Mouse (Mus musculus): ENCODE measurements around the gene Sirt4.
"Not testable (repeated sequence)": the region's sequence is repeated elsewhere in the genome, so short reads cannot be mapped to it uniquely, and the experiment has no call there.

Sirt4 gene

DNA sequence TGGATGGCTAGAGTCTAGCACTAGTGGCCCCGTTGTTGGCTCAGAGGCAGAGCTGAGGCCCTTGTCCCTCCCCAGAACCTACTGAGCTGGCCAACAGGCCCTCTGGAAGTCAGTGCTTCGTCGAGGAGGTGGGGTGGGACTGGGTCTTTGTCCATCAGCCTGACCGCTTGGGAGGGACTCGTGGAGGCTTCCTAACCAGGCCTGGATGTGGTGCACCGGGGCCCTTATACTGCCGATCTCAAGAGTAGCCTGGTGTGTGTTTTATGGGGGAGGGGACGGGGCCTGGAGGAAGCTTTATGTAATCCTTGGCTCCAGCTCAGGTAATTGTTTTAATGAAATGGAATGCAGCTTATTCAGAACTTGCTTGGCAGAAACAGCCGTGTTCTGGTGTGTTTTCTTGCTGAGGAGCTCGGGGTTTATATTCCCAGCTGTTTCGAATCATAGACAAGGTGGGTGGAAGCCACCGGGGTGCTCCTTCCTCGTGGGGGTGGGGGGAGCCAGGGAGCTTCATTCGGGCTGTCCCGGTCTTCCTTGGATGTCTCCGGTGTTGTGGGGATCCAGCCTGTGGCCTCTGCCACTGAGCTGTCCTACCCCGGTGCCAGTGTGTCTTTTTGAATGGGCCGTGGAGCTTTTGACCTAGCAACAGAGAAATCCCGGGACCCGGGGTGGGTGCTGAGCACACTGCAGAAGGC lies 30.5 kb upstream of the Sirt4 start:
- DNase-seq (ENCODE audit: low spot score) = no peak

DNA sequence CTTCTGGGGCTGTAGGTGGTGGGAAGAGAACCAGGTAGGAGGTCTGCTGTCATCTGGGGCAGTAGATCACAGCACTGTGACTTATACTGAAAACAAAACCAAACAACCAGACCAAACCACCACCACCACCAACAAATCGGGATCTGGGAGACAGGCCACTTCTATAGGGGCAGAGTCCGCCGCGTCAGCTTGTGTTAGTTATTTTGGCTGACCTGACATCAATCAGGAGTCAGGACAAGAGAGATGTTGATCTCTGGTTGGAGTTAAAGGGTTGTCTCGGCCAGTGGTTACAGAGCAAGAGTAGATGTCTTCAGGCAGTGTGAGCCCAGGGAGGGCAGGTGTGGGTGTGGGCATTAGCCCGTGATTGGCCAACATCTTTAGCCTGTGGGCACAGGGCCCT lies 29.8 kb upstream of the Sirt4 start:
- DNase-seq (ENCODE audit: low spot score) = no peak

DNA sequence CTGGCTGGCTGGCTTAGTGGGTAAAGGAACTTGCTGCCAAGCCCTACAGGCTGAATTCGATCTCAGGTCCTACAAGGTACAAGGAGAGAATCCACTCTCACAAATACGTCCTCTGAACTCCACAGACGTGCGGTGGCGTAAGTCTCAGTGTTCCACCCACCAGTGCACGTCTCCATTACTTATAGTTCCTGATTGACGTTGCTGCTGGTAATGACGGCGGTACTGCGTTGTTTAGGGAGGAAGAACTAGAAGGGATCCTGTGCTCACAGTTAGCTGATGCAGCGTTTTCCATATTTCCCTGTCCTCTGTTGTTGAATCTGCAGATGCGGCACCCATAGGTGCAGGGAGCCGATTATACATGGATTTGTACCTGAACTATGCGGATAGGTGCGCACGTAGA lies 29.2 kb upstream of the Sirt4 start:
- no peak for DNase-seq (ENCODE audit: low spot score)

DNA sequence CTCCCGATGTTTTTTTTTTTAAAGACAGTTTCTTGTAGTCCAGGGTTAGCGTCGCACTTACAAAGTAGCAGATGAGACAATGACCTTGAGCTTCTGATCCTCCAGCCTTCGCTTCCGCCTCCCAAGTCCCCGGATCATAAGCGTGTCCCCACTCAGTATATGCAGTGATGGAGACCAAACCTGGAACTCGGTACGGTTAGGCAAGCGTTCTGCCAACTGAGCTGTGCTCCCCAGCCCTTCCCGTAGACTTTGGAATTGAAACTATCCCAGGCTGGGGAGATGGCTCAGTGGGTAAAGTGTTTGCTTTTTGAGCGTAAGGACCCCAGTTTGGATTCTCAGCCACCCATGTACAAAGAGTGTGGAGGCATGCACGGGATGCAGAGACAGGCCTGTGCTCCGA lies 28.7 kb upstream of the Sirt4 start:
- no peak for DNase-seq (ENCODE audit: low spot score)

DNA sequence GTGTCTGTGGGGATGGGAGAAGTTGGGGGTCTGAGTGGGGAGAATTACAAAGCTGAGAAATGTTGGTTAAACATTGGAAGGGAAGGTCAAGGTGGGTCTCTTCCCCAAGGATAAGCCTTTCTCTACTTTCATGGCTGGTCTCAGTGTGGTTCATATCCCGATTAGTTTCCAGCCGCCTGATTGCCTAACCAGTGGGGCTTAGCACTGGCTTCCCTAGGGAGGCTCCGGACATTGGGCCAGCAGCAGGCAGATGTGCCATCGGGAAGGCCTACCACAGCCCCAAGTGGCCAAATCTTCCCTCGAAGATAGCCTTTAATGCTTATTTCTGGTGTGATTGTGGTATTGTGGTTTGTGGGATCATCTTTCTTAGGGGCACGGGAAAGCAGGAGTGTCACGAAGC lies 27.9 kb upstream of the Sirt4 start:
- no peak for DNase-seq (ENCODE audit: low spot score)

DNA sequence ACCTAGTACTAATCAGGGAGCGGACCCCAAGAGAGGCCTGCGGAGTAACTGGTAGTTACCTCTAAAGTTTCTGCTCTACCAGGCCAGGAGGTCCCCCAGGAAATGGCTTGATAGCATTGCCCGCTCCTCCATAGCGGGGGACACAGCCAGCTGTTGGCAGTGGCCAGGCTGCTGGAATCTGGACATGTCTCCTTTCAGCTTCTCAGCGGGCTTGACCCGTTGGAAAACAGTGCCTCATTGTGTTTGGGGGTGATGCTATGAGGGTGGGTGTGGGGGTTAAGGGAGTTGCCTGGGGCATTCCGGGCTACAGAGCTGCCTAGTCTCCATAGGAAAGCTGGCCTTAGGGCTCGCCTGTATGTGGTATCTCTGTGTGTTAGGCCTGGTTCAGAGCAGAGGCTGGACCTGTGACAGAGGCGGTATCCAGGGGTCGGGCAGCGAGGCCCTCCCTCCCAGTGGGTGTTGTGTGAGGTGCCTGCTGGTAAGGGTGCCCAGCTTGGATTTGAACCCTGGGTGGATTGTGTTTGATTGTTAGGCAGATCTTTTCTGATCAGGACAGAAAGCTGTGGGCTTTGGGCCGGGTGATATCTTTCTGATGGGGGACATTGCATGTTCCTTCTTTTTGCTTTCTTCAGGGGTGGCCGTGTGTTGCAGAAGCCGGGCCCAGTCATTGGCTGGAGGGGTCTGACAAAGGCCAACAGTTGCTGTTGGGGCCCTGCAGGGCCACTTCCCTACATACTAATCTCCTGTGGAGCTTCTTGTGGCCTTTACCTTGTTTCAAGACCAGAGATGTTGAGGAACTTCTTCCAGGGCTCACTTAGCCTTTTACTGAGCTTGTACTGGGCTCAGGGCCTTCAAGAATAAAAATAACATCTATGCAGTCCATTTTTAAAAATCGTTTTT lies 25.5 kb upstream of the Sirt4 start:
- no peak for DNase-seq (ENCODE audit: low spot score)

DNA sequence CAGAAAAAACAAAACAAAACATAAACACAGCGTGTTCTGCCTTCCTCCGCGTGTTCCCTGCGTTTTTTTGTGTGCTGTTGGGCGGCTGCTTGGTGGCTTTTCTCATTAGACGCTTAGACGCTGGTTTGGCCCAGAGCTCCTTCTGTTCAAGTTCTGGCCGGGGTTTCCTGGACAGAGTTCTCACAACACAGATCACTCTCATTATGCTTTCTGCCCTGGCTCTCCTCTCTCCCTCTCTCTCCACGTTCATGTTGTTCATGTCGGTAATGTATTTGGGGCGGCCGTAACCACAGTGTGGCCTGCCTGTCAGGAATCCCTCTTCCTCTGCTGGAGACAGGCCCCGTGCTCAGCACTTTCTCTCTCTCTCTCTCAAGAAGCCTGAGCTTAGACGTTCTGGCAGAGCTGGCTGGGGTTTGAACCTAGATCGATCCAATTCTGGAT lies 24.8 kb upstream of the Sirt4 start:
- DNase-seq (ENCODE audit: low spot score) = no peak

DNA sequence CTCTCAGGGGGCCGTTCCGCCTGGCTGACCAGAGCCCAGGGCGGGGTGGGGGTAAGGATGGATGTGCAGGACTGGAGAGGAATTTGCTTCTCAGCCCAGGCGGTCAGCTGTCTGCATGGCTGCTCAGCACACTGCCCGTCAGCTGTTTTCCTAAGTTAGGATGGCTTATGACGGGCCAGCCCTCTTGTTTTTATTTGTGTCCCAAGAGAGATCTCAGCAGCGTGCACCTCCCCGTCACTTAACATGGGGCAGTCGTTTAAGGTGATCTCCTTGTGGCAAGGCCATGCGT lies 24.3 kb upstream of the Sirt4 start:
- DNase-seq (ENCODE audit: low spot score) = no peak

DNA sequence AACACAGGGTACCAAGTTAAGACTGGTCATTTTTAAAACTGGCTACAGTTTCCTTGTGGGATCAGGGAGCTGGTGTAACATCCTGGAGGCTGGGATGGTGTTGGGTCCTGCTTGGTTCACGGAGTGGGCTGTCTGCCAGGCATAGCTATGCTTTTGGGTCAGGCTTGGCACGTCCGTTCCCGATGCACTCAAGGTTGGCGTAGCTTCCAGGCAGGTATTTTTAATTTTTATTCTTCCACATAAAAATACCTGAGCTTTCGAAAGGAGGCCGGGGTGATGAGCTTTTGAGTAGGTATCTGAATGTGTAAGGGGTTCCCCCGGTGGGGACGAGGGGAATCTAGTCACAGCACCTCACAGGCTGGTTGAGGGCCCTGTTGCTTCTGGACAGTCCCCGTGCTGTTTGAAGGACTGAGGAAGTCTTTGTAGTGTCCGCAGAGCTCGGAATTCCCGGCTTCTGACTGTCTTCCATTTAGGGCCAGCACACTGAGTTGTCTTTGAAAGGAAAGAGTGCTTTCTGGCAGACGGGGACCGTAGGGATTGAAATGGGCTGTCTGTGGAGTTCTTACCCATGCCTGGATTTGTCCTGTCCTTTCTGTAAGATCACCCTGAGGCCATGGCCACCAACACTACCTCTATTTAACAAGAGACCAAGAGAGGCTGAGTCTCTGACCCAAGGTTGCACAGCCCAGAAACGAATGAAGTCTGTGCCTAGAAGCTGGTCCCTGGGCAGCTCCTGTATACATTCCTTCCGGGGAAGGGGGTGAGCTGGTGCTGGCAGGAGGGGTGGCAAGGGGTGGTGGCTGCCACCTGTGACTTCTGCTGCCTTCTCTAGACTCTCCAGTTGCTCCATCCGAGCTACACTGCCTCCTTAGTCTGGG lies 23.7 kb upstream of the Sirt4 start:
- DNase-seq (ENCODE audit: low spot score) = no peak

DNA sequence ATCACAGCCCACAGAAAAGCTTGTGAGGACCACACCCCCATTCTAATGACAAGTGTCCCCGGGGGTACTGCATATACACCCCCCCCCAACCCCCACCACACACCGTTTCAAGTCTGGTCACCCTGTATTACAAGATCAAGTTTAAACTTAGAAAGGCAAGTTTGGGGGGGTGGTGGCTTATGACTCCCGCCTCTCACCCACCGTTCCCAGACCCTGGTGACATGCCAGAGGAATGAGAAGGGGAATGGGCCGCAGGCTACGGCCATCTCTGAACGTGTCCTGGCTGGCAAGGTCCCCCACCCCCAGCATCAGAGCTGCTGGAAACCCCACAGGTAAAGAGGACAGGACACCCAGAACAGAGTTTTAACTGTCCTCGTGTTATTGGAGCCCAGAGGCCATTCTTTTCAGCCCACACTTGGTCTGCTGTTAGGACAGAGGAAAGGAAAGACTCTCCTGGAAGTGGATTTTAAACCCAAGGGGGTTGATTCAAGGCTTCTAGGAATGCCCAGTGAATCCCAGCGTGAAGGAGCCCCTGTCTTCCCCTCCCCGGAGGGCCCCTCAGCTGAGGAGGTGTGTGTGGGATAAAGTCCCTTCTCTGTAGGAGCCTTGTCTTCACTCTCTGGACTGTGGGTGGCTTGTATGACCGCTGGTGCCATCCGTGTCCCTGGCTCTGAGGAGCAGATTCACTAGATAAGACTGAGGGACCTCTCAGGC lies 22.9 kb upstream of the Sirt4 start:
- DNase-seq (ENCODE audit: low spot score) = no peak

DNA sequence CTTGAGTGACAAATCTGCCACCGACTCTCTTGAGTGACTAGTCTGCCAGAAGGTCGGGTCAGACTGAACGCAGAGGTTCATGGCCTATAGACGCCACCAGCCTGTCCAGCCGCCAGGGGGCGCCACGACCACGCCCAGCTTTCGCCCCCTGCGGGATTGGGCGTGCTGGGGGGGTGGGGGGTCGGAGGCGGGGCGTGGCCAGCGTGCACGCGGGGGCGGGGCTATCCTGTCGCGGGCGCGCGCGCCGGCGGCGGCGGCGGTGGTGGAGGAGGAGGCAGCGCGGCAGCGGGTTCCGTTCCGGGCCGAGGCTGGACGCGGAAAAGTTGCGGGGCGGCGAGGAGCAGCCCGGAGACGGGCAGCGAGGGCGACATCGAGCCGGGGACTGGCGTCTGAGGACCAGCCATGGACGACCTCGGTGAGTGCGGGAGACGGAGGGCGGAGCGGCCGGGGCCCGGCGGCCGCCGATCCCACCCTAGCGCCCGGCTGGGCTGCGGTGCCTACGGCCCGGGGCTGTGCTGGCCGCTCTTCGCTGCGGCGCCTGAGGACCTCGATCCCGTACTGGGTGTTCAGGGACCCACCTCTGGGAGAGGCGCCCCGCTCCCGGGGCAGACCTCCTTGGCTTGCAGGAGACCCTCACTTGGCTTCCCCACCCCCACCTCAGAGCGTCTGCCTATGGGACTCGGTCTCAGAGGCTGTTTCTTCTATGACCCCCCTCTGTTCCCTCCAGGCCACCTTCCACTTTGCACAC lies 22.1 kb upstream of the Sirt4 start, which contains the start of gene Pxn:
Gene Pxn, plus strand, starts transcription at position 223 of the 748 bp plus-strand sequence.
- peak; percentile 84 for DNase-seq (ENCODE audit: low spot score)

DNA sequence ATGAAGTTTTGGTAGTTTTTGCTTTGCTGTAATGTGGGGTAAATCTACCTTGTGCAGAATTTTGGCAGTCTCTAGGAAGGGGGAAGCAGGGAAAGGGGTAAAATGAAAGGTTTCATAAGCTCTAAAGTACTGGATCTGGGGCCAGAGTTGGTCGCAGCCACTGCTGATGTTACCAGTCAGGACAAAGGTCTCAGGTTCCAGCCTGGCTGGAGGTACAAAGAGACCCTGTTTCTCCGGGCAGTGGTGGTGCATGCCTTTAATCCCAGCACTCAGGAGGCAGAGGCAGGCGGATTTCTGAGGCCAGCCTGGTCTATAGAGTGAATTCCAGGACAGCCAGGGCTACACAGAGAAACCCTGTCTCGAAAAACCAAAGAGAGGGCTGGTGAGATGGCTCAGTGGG lies 21.1 kb upstream of the Sirt4 start:
- not testable (repeated sequence) for DNase-seq (ENCODE audit: low spot score)

DNA sequence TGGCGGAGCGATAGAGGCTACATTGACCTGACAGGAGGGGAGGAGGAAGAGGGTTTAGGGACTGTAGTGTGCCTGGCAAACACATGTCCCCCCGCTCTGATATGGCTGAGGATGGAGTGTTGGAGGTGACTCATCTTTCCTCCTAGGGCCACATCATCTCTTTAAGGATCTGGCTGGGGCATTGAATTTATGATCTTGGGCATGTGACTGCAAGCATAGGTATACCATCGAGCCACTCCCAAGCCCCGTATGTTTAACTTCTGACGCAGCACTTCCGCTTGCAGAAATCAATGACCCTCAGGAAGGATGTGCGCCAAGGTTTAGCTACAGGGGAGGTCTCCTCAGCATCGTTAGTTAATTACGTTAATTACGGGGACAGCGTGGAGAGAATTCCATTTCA lies 18.5 kb upstream of the Sirt4 start:
- DNase-seq (ENCODE audit: low spot score) = no peak

DNA sequence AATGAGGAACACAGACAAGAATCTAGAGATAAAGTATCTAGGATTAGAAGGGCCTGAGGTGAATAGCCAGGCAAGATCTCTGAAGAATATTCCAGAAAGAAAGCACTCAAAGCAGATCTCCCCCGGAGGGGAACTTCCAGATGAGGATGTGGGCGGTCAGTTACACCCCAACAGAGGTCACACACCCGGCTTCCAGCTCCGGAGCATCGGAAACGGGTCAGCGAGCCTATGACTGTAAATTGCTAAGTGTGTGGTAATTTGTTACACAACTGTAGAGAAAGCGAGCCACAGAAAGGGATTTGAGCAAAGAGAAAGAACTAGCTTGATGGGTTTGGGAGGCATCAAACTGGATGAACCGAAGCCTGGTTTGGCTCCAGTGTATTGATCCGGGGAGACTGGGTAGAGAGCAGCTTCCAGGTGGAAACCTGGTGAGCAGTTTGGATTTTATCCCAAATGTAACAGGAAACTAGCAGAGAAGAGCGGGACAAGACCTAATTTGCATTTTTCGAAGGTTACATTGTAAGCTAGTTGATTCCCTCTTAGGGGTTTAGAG lies 15.9 kb upstream of the Sirt4 start:
- DNase-seq (ENCODE audit: low spot score) = no peak

DNA sequence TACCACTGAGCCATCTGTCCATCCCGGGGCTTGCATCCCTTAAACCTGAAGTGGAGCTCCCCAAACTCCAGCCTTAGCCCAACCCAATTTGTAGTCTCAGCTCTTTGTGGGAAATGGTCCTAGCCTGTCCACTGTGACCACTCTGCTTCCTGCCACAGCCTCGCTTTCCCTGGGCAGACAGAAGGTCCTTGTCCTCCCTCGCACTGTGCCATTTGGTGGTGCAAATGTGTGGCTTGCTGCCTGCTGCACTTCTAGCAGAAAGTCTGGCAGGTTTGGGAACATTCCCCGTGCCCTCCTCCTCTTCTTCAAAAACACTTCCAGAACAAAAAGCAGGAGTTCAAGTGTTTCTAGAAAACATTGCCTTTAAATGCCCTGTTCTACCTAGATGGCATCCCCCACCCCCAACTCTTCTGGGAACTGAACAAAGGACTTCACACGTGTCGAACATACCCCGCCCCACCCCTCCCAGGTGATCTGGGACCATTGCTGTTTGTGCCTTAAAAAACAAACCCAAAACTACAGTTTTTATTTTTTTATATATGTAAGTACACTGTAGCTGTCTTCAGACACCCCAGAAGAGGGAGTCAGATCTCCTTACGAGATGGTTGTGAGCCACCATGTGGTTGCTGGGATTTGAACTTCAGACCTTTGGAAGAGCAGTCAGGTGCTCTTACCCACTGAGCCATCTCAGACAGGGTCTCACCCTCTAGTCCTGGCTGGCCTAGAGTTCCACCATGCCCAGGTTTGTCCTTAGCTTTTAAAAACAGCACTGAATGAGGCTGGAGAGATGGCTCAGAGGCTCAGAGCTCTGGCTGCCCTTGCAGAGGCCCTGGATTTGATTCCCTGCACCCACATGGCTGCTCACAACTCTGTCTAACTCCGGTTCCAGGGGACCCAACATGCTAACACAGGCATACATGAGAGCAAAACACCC lies 14.0 kb upstream of the Sirt4 start:
- DNase-seq (ENCODE audit: low spot score) = no peak

DNA sequence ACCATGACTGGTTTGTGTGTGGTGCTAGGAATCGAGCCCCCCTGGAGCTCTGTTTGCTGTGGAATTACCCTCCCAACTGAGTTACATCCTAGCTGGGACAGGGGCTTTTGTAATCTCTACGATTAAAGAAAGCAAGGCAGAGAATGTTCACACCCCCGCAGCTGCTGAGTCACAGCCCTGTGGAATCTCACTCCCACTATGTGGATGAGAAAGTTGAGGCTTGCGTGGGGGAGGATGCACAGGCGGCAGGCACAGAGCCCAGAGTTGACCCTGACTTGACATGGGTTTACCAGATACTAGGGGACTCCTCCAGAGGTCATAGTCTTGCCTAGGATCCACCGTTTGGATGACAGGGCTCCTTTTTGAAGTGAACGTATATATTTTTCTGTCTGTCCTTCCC lies 12.5 kb upstream of the Sirt4 start:
- no peak for DNase-seq (ENCODE audit: low spot score)

DNA sequence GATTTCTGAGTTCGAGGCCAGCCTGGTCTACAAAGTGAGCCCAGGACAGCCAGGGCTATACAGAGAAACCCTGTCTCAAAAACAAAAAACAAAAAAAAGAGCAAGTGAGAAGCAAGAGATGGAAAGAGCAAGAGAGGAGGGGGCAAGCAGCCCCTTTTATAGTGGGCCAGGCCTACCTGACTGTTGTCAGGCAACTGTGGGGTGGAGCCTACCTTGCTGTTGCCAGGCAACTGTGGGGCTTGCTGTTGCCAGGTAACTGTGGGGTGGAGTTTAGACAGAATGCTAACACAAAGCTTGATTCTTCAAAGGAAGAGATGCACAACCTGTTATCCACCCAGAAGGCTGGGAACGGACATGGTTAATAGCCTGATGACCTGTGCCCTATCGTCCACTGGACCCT lies 11.1 kb upstream of the Sirt4 start:
- not testable (repeated sequence) for DNase-seq (ENCODE audit: low spot score)

DNA sequence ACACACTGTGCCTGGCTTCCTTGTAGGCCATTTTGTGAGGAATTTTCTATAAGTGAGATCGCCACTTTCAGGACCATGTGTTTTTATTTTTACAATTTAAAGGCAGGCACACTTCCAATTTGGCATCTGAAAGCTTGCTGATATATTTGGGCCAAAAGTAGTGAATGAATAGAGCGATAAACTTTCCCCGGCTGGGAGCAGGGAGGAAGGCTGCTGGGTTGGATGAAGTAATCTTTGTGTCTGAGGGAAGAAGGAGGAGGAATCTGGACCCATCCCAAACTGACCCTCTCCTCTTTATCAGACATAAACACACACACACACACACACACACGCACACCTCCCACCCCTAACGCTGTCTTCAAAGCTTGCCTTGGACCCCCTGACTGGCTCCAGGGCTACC lies 8.9 kb upstream of the Sirt4 start:
- DNase-seq (ENCODE audit: low spot score) = no peak

DNA sequence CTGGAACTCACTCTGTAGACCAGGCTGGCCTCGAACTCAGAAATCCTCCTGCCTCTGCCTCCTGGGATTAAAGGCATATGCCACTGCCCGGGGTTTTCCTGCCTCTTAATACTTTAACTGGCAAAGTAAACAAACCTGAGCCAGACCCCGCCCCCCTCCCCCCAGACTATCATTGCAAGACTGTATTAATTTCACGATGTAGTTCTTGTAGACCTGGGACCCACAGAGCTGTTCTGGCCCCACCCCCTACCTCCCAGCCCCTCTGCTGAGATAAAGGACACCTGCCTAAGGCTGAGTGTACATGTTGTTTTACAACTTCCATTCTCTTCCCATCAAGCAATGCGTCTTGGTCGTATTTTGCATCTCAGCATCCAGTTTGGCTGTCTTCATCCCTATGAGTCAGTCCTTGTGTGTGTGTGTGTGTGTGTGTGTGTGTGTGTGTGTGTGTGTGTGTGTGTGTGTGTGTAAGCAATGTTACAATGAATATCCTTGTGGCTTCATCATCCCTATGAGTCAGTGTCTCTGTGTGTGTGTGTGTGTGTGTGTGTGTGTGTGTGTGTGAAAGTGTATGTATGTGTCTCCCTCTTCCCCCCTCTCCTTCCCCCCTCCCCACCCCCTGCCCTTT lies 8.3 kb upstream of the Sirt4 start:
- no peak for DNase-seq (ENCODE audit: low spot score)
